Mouse (Mus musculus): ENCODE measurements around the gene C1galt1. TPM values are rescaled to one million over a fixed set of nuclear protein-coding genes. Genes with fewer than 3 reads are reported as not detected.

Gene C1galt1
- polyA plus RNA-seq, 2 experiments from 2014 or later, result 4.5 to 8.2 TPM

- ATAC-seq, result no peak
Measured at GRCm38 (mm10) chr6:7859161-7859560, 14.5 kb downstream of the C1galt1 start.

GRCm38 (mm10) chr6:7861033-7861432 is 16.4 kb downstream of the C1galt1 start:
- no peak for ATAC-seq

GRCm38 (mm10) chr6:7863354-7863753 is 18.7 kb downstream of the C1galt1 start:
- ATAC-seq, result no peak

GRCm38 (mm10) chr6:7876836-7877235 is 32.2 kb downstream of the C1galt1 start:
- ATAC-seq, result no peak

- ATAC-seq, result no peak
Measured at GRCm38 (mm10) chr6:7881595-7882128, 37.0 kb downstream of the C1galt1 start.

GRCm38 (mm10) chr6:7882520-7882919 is 37.9 kb downstream of the C1galt1 start:
- no peak for ATAC-seq

- no peak for ATAC-seq
Measured at GRCm38 (mm10) chr6:7885994-7886684, 41.5 kb downstream of the C1galt1 start.

GRCm38 (mm10) chr6:7886685-7887004 is 42.0 kb downstream of the C1galt1 start:
- no peak for ATAC-seq

- ATAC-seq, result no peak
Measured at GRCm38 (mm10) chr6:7896339-7896738, 51.7 kb downstream of the C1galt1 start.

- ATAC-seq, result no peak
Measured at GRCm38 (mm10) chr6:7912015-7912414, 67.4 kb downstream of the C1galt1 start.

Other genes starting within 250 kb of the C1galt1 start
- 1 to 10 TPM; 4.0 to 4.4 TPM for gene Asns, start 151.6 kb upstream of the C1galt1 start, polyA plus RNA-seq (2017; shearing (Covaris generic))

All from CD4-positive, CD25-positive, alpha-beta regulatory T cell, adult 4 months (primary cell).